Mouse (Mus musculus) liver, postnatal 0 days (tissue): ENCODE measurements around the gene Sec14l3.

Source experiments
- CTCF ChIP-seq: sonication (generic); IDR thresholded peaks from 2 replicates; pipeline ENCODE4 v1.5.1; 2016; ENCODE audit warnings: antibody characterized with exemption, low read depth
- EP300 ChIP-seq: IDR thresholded peaks from 2 replicates; pipeline ENCODE4 v1.6.1; 2016; ENCODE audit warnings: antibody characterized with exemption, low read depth, mild to moderate bottlenecking

GRCm38 (mm10) chr11:4123922-4124321, 59.3 kb downstream of the Sec14l3 start:
- TF ChIP-seq CTCF: peak; percentile 87
- TF ChIP-seq EP300: no peak
